Mouse (Mus musculus): ENCODE data around the gene Ptbp1. TPM values are rescaled to one million over a fixed set of nuclear protein-coding genes. Genes with fewer than 3 reads are reported as not detected.

Gene Ptbp1
- 10 to 100 TPM; 40.2 to 51.9 TPM for total RNA-seq (2021)

- DNase-seq (ENCODE audit: low spot score in 2 of 2), result peak; percentile 98 to 99
- intact Hi-C loops (cut with DNase I), result loop anchor here (1.0 to 2.0 kb wide), 2 partner anchors 21 to 87 kb away; partner anchors contain the start of genes Plppr3 and Prtn3
Measured at GRCm38 (mm10) chr10:79853860-79854795, at the start of gene Ptbp1. Gene Ptbp1, plus strand, starts transcription at chr10:79854427.

GRCm38 (mm10) chr10:79805636-79806035, 48.6 kb upstream of the Ptbp1 start:
- intact Hi-C loops (cut with DNase I), result loop anchor here (1.0 kb wide), 1 partner anchor 10 kb away; no protein-coding TSS in a partner anchor
- DNase-seq (ENCODE audit: low spot score in 2 of 2), result no peak

- DNase-seq (ENCODE audit: low spot score in 2 of 2), result no peak
- intact Hi-C loops (cut with DNase I), result no loop called here
Measured at GRCm38 (mm10) chr10:79806331-79806730, 47.9 kb upstream of the Ptbp1 start.

- intact Hi-C loops (cut with DNase I), result no loop called here
- no peak for DNase-seq (ENCODE audit: low spot score in 2 of 2)
Measured at GRCm38 (mm10) chr10:79806972-79807371, 47.3 kb upstream of the Ptbp1 start.

DNA sequence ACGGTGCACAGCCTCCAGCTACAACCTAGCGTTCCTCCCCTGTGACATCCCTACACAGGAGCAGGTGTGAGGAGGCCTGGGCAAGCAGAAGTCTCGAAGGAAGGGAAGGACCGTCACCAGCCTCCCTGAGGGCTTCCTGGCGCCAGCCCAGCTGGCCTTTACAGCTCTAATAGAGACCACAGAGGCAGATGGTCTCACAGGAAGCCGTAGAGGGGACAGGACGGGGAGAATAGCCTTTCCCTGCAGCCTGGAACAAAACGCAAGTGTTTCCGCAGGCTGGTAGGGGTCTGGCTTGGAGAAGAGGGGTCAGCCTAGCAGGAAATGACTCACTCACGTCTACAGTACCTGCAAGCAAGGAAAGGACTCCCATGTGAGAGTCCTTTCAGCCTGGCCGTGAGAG, 46.4 kb upstream of the Ptbp1 start:
- DNase-seq (ENCODE audit: low spot score in 2 of 2), result no peak
- intact Hi-C loops (cut with DNase I), result no loop called here

DNA sequence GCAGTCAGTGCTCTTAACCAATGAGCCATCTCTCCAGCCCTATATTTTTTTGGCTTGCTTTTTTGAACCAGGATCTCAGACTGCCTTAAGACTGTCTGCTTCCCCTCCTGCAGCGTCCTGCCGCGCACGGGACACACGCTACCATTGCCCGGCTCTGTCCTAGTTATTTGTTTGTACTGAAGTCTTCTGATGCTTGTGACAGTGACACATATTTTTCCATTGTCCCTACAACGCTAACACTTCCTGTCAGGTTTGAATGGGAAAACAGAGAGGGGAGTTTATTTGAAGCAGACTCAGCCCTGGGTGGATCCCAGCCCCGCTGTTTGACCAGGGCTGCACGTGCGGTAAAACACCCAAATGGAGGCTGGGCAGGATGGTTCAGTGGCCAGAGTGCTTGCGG, 45.5 kb upstream of the Ptbp1 start:
- intact Hi-C loops (cut with DNase I), result no loop called here
- no peak for DNase-seq (ENCODE audit: low spot score in 2 of 2)

GRCm38 (mm10) chr10:79811736-79812637, 42.2 kb upstream of the Ptbp1 start:
- intact Hi-C loops (cut with DNase I), result loop anchor here (1.0 kb wide), 1 partner anchor 19 kb away; the partner anchor contains the start of gene Palm
- DNase-seq (ENCODE audit: low spot score in 2 of 2), result peak; percentile 83 to 84

DNA sequence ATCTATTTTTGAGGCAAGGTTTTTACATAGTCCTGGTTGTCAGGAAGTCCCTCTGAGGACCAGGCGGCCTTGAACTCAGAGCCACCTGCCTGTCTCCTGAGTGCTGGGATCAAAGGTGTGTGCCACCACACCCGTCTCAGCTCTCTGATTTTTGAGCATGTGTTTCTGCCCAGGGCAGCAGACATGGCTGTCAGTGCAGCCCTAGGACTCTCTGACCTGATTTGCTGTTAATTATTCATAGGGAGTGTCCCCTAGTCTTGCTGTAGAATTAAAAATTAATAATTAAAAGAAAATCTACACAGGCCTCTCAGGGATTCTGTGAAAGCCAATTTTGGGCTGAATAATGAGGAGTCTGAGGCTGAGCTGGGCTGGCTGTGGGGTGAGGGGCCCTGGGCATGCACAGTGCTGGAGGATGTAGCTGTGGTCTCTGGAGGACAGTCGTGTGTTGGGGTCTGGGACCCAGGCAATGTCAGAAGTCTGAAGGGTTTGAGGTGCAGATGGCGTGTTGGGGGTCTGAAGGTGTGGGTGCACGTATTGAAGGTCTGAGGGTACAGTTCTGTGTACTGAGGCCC, 39.9 kb upstream of the Ptbp1 start:
- intact Hi-C loops (cut with DNase I), result no loop called here
- no peak for DNase-seq (ENCODE audit: low spot score in 2 of 2)

- DNase-seq (ENCODE audit: low spot score in 2 of 2), result no peak
- intact Hi-C loops (cut with DNase I), result loop anchor here (5.0 kb wide), 1 partner anchor 34 kb away; no protein-coding TSS in a partner anchor
Measured at GRCm38 (mm10) chr10:79815671-79816494, 38.3 kb upstream of the Ptbp1 start.

DNA sequence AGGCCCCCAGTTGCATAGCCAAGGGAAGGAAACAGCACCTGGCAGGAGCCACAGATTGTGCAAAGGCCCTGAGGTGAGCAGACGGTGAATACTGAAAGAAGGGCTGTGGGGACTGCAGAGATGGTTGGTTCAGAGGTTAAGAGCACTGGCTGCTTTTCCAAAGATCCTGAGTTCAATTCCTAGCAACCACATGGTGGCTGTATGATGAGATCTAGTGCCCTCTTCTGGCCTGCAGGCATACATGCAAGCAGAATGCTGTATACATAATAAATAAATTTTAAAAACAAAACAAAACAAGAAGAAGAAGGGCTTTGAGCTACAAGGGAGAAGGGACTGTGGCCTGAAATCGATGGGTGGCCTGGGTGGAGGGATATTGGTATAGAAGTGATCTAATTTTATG, 37.1 kb upstream of the Ptbp1 start:
- intact Hi-C loops (cut with DNase I), result loop anchor here (5.0 kb wide), 1 partner anchor 35 kb away; no protein-coding TSS in a partner anchor
- DNase-seq (ENCODE audit: low spot score in 2 of 2), result no peak

GRCm38 (mm10) chr10:79818225-79818624, 36.0 kb upstream of the Ptbp1 start:
- intact Hi-C loops (cut with DNase I), result loop anchor here (5.0 kb wide), 1 partner anchor 36 kb away; no protein-coding TSS in a partner anchor
- DNase-seq (ENCODE audit: low spot score in 2 of 2), result no peak

GRCm38 (mm10) chr10:79819606-79820005, 34.6 kb upstream of the Ptbp1 start:
- DNase-seq (ENCODE audit: low spot score in 2 of 2), result no peak
- intact Hi-C loops (cut with DNase I), result loop anchor here (5.0 kb wide), 1 partner anchor 37 kb away; no protein-coding TSS in a partner anchor

DNA sequence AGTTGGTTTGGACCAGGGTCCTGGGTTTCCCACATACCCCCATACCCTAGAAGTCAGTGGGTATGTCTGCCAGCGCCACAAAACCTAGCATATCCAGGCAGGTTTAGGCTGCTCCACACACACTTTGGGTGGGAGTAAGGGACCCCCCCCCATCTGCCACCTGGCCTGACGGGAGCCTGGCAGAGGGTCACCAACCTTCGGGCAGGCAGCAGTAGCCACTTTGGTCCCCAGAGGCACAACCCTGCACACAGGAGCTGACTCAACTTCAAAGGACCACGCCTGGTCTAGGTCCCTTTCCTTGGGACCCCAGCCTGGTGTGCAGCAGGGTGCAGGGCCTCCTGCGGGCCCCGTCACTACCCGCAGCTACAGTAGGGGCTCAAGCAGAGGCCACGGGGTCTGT, 34.0 kb upstream of the Ptbp1 start:
- intact Hi-C loops (cut with DNase I), result no loop called here

GRCm38 (mm10) chr10:79820782-79821181, 33.4 kb upstream of the Ptbp1 start, which contains the start of gene Misp:
Gene Misp, plus strand, starts transcription at chr10:79820989.
- intact Hi-C loops (cut with DNase I), result no loop called here
- DNase-seq (ENCODE audit: low spot score in 2 of 2), result no peak

More for the DNA sequence above, 34.0 kb upstream of the Ptbp1 start:
- DNase-seq (ENCODE audit: low spot score in 2 of 2), result no peak

DNA sequence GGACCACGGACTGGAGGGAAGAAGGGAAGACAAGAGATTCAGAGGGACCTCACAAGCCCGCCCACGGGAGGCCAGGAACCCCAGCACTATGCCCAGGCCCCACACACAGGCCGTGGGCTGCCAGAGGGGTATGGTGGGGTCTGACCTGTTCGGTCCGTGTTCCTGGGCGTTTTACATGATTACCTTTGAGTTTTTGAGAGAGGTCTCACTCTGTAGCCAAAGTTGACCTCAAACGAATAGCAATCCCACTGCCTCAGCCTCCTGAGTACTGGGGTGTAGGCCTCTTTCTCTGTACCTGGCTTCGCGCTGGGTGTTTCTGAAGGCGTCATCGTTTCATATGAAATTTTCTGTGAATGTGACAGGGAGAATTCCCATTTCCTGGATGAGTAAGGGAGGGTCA, 32.5 kb upstream of the Ptbp1 start:
- intact Hi-C loops (cut with DNase I), result no loop called here
- no peak for DNase-seq (ENCODE audit: low spot score in 2 of 2)

DNA sequence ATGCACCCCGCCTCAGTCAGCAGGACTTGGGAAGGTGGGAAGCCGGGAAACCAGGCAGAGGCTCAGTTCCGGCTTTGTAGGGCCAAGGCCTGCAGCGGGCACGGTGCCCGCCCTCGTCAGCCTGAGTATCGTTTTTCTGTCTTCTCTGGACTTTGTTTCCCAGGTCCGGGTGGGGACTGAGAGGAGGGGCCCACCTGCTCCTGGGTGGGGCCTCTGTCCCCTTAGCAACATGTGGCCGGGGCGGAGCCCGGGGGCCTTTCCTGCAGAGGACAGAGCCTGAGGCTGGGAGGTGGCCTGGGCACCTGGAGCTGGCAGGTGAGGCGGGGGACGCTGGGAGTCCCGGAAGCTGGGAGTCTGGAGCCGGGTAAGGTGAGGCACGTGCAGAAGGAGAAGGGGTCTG, 31.9 kb upstream of the Ptbp1 start:
- intact Hi-C loops (cut with DNase I), result no loop called here
- DNase-seq (ENCODE audit: low spot score in 2 of 2), result no peak

DNA sequence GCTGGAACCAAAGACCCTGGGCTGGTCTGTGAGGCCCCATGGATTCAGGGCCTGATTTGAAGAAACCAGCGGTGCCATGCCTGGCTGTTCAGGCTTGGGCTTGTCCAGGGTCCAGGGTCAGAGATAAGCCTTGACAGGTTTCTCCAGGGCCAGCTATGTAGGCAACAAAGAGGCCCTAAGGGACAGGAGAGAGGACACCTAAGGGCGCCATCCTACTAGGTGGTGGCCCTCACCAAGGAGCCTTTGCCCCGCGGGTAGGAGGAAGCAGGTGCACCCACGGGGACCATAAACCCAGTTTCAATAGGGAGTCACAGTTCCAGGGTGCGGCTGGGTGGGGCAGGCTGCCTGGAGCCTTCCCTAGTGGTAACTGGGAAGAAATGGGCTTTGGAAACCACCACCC, 31.2 kb upstream of the Ptbp1 start:
- intact Hi-C loops (cut with DNase I), result no loop called here
- no peak for DNase-seq (ENCODE audit: low spot score in 2 of 2)

DNA sequence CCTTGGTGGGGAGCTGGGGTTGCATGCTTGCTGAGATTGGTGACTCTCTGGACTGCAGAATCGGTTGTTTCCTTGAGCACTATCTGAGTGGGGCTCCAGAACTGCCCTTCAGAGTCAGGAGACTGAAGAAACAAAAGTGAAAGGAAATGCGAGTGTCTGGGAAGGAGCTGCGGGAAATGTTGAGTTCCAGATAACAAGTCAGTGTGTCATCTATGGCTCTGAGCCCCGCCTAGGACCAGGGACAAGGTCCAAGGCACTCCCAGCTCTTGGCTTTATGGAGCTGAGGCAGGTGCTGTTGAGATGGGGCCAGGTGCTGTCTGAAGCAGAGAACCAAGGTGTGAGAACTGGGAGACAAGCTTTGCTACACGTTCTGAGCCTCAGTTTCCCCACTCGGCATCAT, 29.8 kb upstream of the Ptbp1 start:
- DNase-seq (ENCODE audit: low spot score in 2 of 2), result no peak
- intact Hi-C loops (cut with DNase I), result no loop called here

DNA sequence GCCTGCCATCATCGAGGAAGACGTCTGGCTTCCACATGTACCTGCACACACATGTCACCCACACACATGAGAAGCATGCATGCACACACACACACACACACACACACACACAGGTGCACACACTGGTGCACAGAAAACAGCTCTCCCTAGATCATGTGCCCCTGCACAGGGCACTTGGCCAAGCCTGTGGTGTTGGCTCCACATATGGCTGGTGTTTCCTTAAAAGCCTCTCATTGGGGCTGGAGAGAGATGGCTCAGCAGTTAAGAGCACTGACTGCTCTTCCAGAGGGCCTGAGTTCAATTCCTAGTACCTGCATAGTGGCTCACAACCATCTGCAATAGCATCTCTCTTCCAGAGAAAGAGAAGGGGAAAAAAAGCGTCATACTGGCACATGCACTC, 22.6 kb upstream of the Ptbp1 start:
- intact Hi-C loops (cut with DNase I), result loop anchor here (5.0 kb wide), 2 partner anchors 51 to 126 kb away; no protein-coding TSS in a partner anchor
- no peak for DNase-seq (ENCODE audit: low spot score in 2 of 2)

All from left cerebral cortex, postnatal 36 days (tissue).